Mouse (Mus musculus) macrophage (primary cell): ENCODE results near the gene Tpt1. TPM values are rescaled to one million over a fixed set of nuclear protein-coding genes. Genes with fewer than 3 reads are reported as not detected.

Source experiments
- H3K27ac ChIP-seq: fragments of 350-480 bp; formaldehyde crosslinking; 2 replicates; pipeline ENCODE4 v1.9.0; 2021
- H3K36me3 ChIP-seq: fragments of 350-480 bp; formaldehyde crosslinking; 2 replicates; pipeline ENCODE4 v1.9.0; 2021; ENCODE audit errors: inconsistent target
- H3K4me3 ChIP-seq: fragments of 350-480 bp; formaldehyde crosslinking; 2 replicates; pipeline ENCODE4 v1.9.0; 2021; ENCODE audit errors: inconsistent target
- H3K79me2 ChIP-seq: fragments of 350-480 bp; formaldehyde crosslinking; 2 replicates; pipeline ENCODE4 v1.9.0; 2021; ENCODE audit errors: inconsistent target
- WGBS: methylation state at CpG from one replicate; pipeline ENCODE4 v1.1.7; 2026; ENCODE audit warnings: inconsistent platforms; ENCODE audit not compliant: missing documents; 5-methylcytosine and 5-hydroxymethylcytosine counted together
- polyA plus RNA-seq: library from polyadenylated mRNA; stranded (reverse); fragments of 250-400 nt; gene quantifications from 3 replicates; pipeline ENCODE4 v1.2.4, GENCODE M21; 2018; ENCODE audit warnings: inconsistent platforms

The Tpt1 gene
- polyA plus RNA-seq, 1 experiment from 2014 or later: 4,124 TPM

DNA sequence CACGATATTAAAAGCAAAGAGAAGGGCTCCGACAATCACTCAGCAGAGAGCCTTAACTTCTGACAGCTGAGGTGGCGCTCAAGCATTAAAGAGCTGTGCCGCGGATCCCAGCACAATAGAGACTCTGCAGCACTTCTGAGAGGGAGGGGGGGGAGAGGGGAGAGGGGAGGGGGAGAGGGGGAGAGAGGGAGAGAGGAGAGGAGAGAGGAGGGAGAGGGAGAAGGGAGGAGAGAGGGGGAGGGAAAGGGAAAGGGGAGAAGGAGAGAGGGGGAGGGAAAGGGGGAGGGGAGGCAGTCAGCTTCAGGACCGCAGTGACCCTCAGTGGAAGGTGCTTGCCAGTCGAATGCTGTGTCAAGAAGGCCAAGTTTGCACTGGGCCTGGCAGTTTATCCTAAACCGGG lies 34.1 kb downstream of the Tpt1 start:
- Histone ChIP-seq H3K27ac (no peak overlapping the region), H3K36me3 (no peaks in the 10 kb centered on the region), H3K79me2 (no peaks in the 10 kb centered on the region), H3K4me3 (no peak overlapping the region)
- 57% methylated on average over 7 of the region's 8 CpGs for WGBS

GRCm38 (mm10) chr14:75881856-75882255 lies 37.0 kb downstream of the Tpt1 start:
- H3K27ac ChIP-seq: no peak overlapping the region
- H3K4me3 ChIP-seq: no peak overlapping the region
- H3K79me2 ChIP-seq: no peaks in the 10 kb centered on the region
- no peaks in the 10 kb centered on the region for H3K36me3 ChIP-seq
- WGBS: 77% methylated on average over 3 of the region's 4 CpGs

DNA sequence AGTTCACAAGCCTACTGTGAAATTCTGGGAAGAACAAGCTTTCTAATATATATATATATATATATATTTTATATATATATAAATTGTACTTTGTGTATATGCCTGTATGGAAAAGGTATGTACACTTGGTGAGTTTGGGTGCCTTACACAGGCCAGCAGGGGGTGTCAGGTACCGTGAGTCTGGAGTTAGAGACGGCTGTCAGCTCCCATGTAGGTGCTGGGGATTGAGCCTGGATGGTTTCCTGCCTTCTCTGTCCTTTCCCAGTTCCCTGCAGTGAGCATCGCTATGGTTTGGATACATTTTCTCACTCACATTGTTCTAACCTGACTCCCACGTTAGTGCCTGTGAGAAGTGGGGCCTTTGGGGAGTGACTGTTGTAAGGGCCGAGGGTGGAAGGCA lies 38.4 kb downstream of the Tpt1 start:
- no peaks in the 10 kb centered on the region for H3K79me2 ChIP-seq
- no peaks in the 10 kb centered on the region for H3K36me3 ChIP-seq
- no peak overlapping the region for H3K4me3 ChIP-seq
- H3K27ac ChIP-seq: no peak overlapping the region
- WGBS: 87% methylated on average over 5 of the region's 5 CpGs

DNA sequence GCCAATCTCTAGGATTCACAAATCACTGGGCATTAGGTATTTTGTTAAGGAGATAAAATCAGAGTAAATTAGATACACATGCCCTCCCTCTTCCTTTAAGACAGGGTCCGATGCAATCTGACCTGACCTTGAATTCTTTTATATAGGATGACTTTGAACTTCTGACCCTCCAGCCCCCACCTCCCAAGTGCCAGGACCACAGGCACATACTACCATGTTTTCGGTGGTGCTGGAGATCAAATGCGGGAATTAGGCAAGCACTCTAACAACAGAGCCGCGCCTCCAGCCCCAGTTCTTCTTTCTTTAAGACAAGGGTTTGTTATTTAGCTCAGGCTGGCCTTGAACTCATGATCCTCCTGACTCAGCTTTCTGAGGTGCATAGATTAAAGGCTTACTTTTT lies 39.0 kb downstream of the Tpt1 start:
- WGBS: 94% methylated on average over 5 of the region's 5 CpGs
- Histone ChIP-seq H3K27ac (no peak overlapping the region), H3K36me3 (no peaks in the 10 kb centered on the region), H3K79me2 (no peaks in the 10 kb centered on the region), H3K4me3 (no peak overlapping the region)

DNA sequence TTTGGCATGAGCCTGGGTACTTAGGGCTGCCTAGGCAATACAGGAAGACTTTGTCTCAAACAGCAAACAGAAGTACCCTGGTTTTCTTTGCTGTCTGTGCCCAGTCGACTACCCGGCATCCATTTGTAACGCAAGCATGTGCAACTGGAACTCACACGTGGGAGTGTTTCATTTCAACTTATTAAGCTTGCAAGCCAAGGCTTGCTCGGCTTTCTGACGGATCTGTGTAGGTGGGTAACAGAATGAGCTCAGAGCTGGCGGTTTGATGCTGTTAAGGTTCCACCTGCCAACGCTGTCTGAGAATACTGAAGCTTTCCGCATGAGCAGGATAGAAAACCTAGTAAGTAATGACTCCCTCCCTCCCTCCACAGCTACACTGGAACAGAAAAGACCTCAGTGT lies 47.2 kb downstream of the Tpt1 start:
- Histone ChIP-seq H3K36me3 (peaks cover 16% of the 10 kb centered on the region), H3K4me3 (no peak overlapping the region), H3K27ac (no peak overlapping the region), H3K79me2 (no peaks in the 10 kb centered on the region)
- 90% methylated on average over 9 of the region's 9 CpGs for WGBS

Other genes starting within 250 kb of the Tpt1 start
- not detected in 3 replicates for gene Erich6b, start 202.8 kb upstream of the Tpt1 start, polyA plus RNA-seq
- gene Cog3, start 90.6 kb upstream of the Tpt1 start, polyA plus RNA-seq: 15.9 to 17.5 TPM (median 16.1 TPM) in 3 replicates
- gene Slc25a30, start 58.1 kb upstream of the Tpt1 start, polyA plus RNA-seq: 14.1 to 23.1 TPM (median 23.0 TPM) in 3 replicates
- not detected in 3 replicates for gene Kctd4, start 109.9 kb downstream of the Tpt1 start, polyA plus RNA-seq
- 19.5 to 40.8 TPM (median 40.3 TPM) in 3 replicates for gene Gtf2f2, start 165.8 kb downstream of the Tpt1 start, polyA plus RNA-seq